Mouse (Mus musculus): ENCODE data around the gene Xpnpep1.

Xpnpep1 gene

GRCm38 (mm10) chr19:53029686-53030085 lies 10.3 kb downstream of the Xpnpep1 start:
- no peak for DNase-seq

GRCm38 (mm10) chr19:53029045-53029444 lies 11.0 kb downstream of the Xpnpep1 start:
- DNase-seq, result no peak

GRCm38 (mm10) chr19:53028216-53028615 lies 11.8 kb downstream of the Xpnpep1 start:
- no peak for DNase-seq

GRCm38 (mm10) chr19:53023189-53023588 lies 16.8 kb downstream of the Xpnpep1 start:
- no peak for DNase-seq

- no peak for DNase-seq
Observed at GRCm38 (mm10) chr19:53022037-53022614, 17.9 kb downstream of the Xpnpep1 start.

GRCm38 (mm10) chr19:53021537-53021936 lies 18.5 kb downstream of the Xpnpep1 start:
- DNase-seq, result no peak

- DNase-seq, result peak; percentile 58
Observed at GRCm38 (mm10) chr19:53019716-53020463, 20.1 kb downstream of the Xpnpep1 start.

GRCm38 (mm10) chr19:53017954-53018353 lies 22.1 kb downstream of the Xpnpep1 start:
- peak; percentile 72 for DNase-seq

GRCm38 (mm10) chr19:53017248-53017647 lies 22.8 kb downstream of the Xpnpep1 start:
- DNase-seq, result no peak

- no peak for DNase-seq
Observed at GRCm38 (mm10) chr19:53014910-53015710, 24.9 kb downstream of the Xpnpep1 start.

GRCm38 (mm10) chr19:53013744-53014143 lies 26.3 kb downstream of the Xpnpep1 start:
- no peak for DNase-seq

- DNase-seq, result no peak
Observed at GRCm38 (mm10) chr19:53013341-53013740, 26.7 kb downstream of the Xpnpep1 start.

GRCm38 (mm10) chr19:53010941-53011340 lies 29.1 kb downstream of the Xpnpep1 start:
- no peak for DNase-seq

- DNase-seq, result no peak
Observed at GRCm38 (mm10) chr19:53008921-53009320, 31.1 kb downstream of the Xpnpep1 start.

GRCm38 (mm10) chr19:53008020-53008705 lies 31.9 kb downstream of the Xpnpep1 start:
- DNase-seq, result peak; percentile 72

- DNase-seq, result no peak
Observed at GRCm38 (mm10) chr19:53005978-53006377, 34.0 kb downstream of the Xpnpep1 start.

GRCm38 (mm10) chr19:53003554-53004365 lies 36.3 kb downstream of the Xpnpep1 start:
- DNase-seq, result no peak

- DNase-seq, result no peak
Observed at GRCm38 (mm10) chr19:53002166-53003095, 37.6 kb downstream of the Xpnpep1 start.

GRCm38 (mm10) chr19:52992880-52993440 lies 47.1 kb downstream of the Xpnpep1 start:
- DNase-seq, result no peak

GRCm38 (mm10) chr19:52991924-52992323 lies 48.1 kb downstream of the Xpnpep1 start:
- no peak for DNase-seq

Measured in cerebellum, adult 11-12 months (tissue).